Mouse (Mus musculus) lung, embryonic 14.5 days (tissue): Measurements from ENCODE around the gene Dnajb1. TPM values are rescaled to one million over a fixed set of nuclear protein-coding genes. Genes with fewer than 3 reads are reported as not detected.
A peak's percentile ranks its signal among the peaks of the same experiment; 100 is the strongest.

ENCODE experiments used
- ATAC-seq: fragments of 200-750 bp; cut with Nextera tagmentation; 2 replicates; pipeline ENCODE4 v1.8.0; 2017; ENCODE audit warnings: mild to moderate bottlenecking, moderate TSS enrichment, moderate library complexity; ENCODE audit not compliant: insufficient read depth
- DNase-seq: peaks from one replicate; pipeline ENCODE4 v3.0.0-alpha.2; 2015
- H3K27ac ChIP-seq: fragments of 300-500 bp; sonication (generic); 2 replicates; pipeline ENCODE4 v1.5.1; 2014; ENCODE audit warnings: low read depth, mild to moderate bottlenecking, moderate library complexity
- H3K27me3 ChIP-seq: fragments of 300-500 bp; sonication (generic); 2 replicates; pipeline ENCODE4 v1.6.1; 2014; ENCODE audit warnings: low read length, control low read depth; ENCODE audit not compliant: insufficient read depth
- H3K36me3 ChIP-seq: fragments of 300-500 bp; sonication (generic); 2 replicates; pipeline ENCODE4 v1.6.1; 2014; ENCODE audit warnings: control low read depth; ENCODE audit not compliant: insufficient read depth
- H3K4me1 ChIP-seq: fragments of 300-500 bp; sonication (generic); 2 replicates; pipeline ENCODE4 v1.6.1; 2014; ENCODE audit warnings: antibody characterized with exemption, control low read depth; ENCODE audit not compliant: insufficient read depth
- H3K4me2 ChIP-seq: fragments of 300-500 bp; sonication (generic); 2 replicates; pipeline ENCODE4 v1.6.1; 2014; ENCODE audit warnings: mild to moderate bottlenecking
- H3K4me3 ChIP-seq: fragments of 300-500 bp; sonication (generic); 2 replicates; pipeline ENCODE4 v1.5.1; 2014; ENCODE audit warnings: low read depth, low read length
- H3K9ac ChIP-seq: fragments of 300-500 bp; sonication (generic); 2 replicates; pipeline ENCODE4 v1.6.1; 2014
- H3K9me3 ChIP-seq: fragments of 300-500 bp; sonication (generic); 2 replicates; pipeline ENCODE4 v1.6.1; 2016; ENCODE audit warnings: low read depth, low read length, control low read depth
- CTCF ChIP-seq: IDR thresholded peaks from 2 replicates; pipeline ENCODE4 v1.5.1; 2016; ENCODE audit warnings: antibody characterized with exemption, low read depth
- WGBS: fragments of 180-500 bp; shearing (Covaris S2); extraction: QIAGEN DNeasy Blood & Tissue Kit; methylation state at CpG from one replicate; pipeline ENCODE4 v1.1.7; 2014; 5-methylcytosine and 5-hydroxymethylcytosine counted together
- polyA plus RNA-seq: library from polyadenylated mRNA; unstranded; fragments of >200 nt; fragmentation: Nextera tagmentation; extraction: Ambion mirVana; gene quantifications from 2 replicates; pipeline ENCODE4 v1.2.1, GENCODE M21; 2014

Gene Dnajb1
- polyA plus RNA-seq, 1 experiment from 2014 or later = 61.3 TPM

GRCm38 (mm10) chr8:83578131-83579055 lies 29.6 kb upstream of the Dnajb1 start:
- no peaks in the 10 kb centered on the region for H3K9me3 ChIP-seq
- no peak overlapping the region for H3K4me2 ChIP-seq
- no peaks in the 10 kb centered on the region for H3K27me3 ChIP-seq
- H3K4me1 ChIP-seq = peaks cover 15% of the 10 kb centered on the region
- no peak for TF ChIP-seq CTCF
- H3K4me3 ChIP-seq = no peak overlapping the region
- peaks cover 16% of the 10 kb centered on the region; the same call in 1 of the 2 replicates for H3K36me3 ChIP-seq
- H3K27ac ChIP-seq = peak overlapping the region; percentile 76
- DNase-seq (no peak), ATAC-seq (no peak)
- no peak overlapping the region for H3K9ac ChIP-seq
- WGBS = 67% methylated on average over 17 of the region's 17 CpGs

- no peak for TF ChIP-seq CTCF
- H3K36me3 ChIP-seq = peaks cover 14% of the 10 kb centered on the region
- H3K9me3 ChIP-seq = no peaks in the 10 kb centered on the region
- no peak overlapping the region for H3K9ac ChIP-seq
- no peak overlapping the region for H3K27ac ChIP-seq
- no peak overlapping the region for H3K4me2 ChIP-seq
- peaks cover 15% of the 10 kb centered on the region for H3K4me1 ChIP-seq
- H3K27me3 ChIP-seq = no peaks in the 10 kb centered on the region
- H3K4me3 ChIP-seq = no peak overlapping the region
- no peak for ATAC-seq
- WGBS = 75% methylated on average over 8 of the region's 8 CpGs
- no peak for DNase-seq
Measured at GRCm38 (mm10) chr8:83579676-83580075, 28.3 kb upstream of the Dnajb1 start.

- TF ChIP-seq CTCF = no peak
- Histone ChIP-seq H3K9ac (no peak overlapping the region), H3K4me2 (no peak overlapping the region), H3K9me3 (no peaks in the 10 kb centered on the region), H3K4me1 (peaks cover 8% of the 10 kb centered on the region; the same call in 1 of the 2 replicates), H3K27me3 (no peaks in the 10 kb centered on the region), H3K27ac (no peak overlapping the region), H3K36me3 (peaks cover 22% of the 10 kb centered on the region), H3K4me3 (no peak overlapping the region)
- no peak for ATAC-seq
- no peak for DNase-seq
- 86% methylated on average over 8 of the region's 8 CpGs for WGBS
Measured at GRCm38 (mm10) chr8:83580826-83581225, 27.2 kb upstream of the Dnajb1 start.

- H3K4me1 ChIP-seq = 0 out of 2 replicates have a peak, but pooled peaks cover 5% of the 10 kb centered on the region
- 82% methylated on average over 8 of the region's 8 CpGs for WGBS
- H3K36me3 ChIP-seq = peaks cover 22% of the 10 kb centered on the region
- TF ChIP-seq CTCF = no peak
- no peak overlapping the region for H3K4me3 ChIP-seq
- no peaks in the 10 kb centered on the region for H3K27me3 ChIP-seq
- DNase-seq = no peak
- H3K9ac ChIP-seq = no peak overlapping the region
- H3K27ac ChIP-seq = no peak overlapping the region
- H3K4me2 ChIP-seq = no peak overlapping the region
- no peaks in the 10 kb centered on the region for H3K9me3 ChIP-seq
- ATAC-seq = no peak
Measured at GRCm38 (mm10) chr8:83582226-83582625, 25.8 kb upstream of the Dnajb1 start.

- Histone ChIP-seq H3K27ac (no peak overlapping the region), H3K9me3 (no peaks in the 10 kb centered on the region), H3K4me2 (no peak overlapping the region), H3K27me3 (no peaks in the 10 kb centered on the region), H3K9ac (no peak overlapping the region), H3K4me3 (no peak overlapping the region), H3K36me3 (peaks cover 25% of the 10 kb centered on the region), H3K4me1 (no peaks in the 10 kb centered on the region)
- ATAC-seq = no peak
- 75% methylated on average over 15 of the region's 15 CpGs for WGBS
- no peak for TF ChIP-seq CTCF
- DNase-seq = no peak
Measured at GRCm38 (mm10) chr8:83583236-83583635, 24.8 kb upstream of the Dnajb1 start.

- Histone ChIP-seq H3K9ac (no peak overlapping the region), H3K27me3 (no peaks in the 10 kb centered on the region), H3K9me3 (no peaks in the 10 kb centered on the region), H3K27ac (no peak overlapping the region), H3K36me3 (peaks cover 29% of the 10 kb centered on the region), H3K4me1 (no peaks in the 10 kb centered on the region), H3K4me3 (no peak overlapping the region), H3K4me2 (no peak overlapping the region)
- 81% methylated on average over 1 of the region's 1 CpGs for WGBS
- no peak for DNase-seq
- TF ChIP-seq CTCF = no peak
- no peak for ATAC-seq
Measured at GRCm38 (mm10) chr8:83584771-83585170, 23.2 kb upstream of the Dnajb1 start.

- WGBS = 73% methylated on average over 3 of the region's 3 CpGs
- Histone ChIP-seq H3K4me2 (no peak overlapping the region), H3K4me1 (no peaks in the 10 kb centered on the region), H3K27ac (no peak overlapping the region), H3K4me3 (no peak overlapping the region), H3K9ac (no peak overlapping the region), H3K27me3 (no peaks in the 10 kb centered on the region), H3K36me3 (peaks cover 33% of the 10 kb centered on the region), H3K9me3 (no peaks in the 10 kb centered on the region)
- no peak for ATAC-seq
- TF ChIP-seq CTCF = no peak
- DNase-seq = no peak
Measured at GRCm38 (mm10) chr8:83585333-83585732, 22.7 kb upstream of the Dnajb1 start.
